Mouse (Mus musculus) G1E (cell line): ENCODE data around the gene Sel1l3.

Experiments
- CTCF ChIP-seq: IDR thresholded peaks from 2 replicates; pipeline ENCODE4 v1.5.1; 2012; ENCODE audit warnings: low read depth, low read length, inconsistent platforms, mixed read lengths
- GATA1 ChIP-seq: IDR thresholded peaks from 2 replicates; pipeline ENCODE4 v1.6.1; 2012; ENCODE audit warnings: borderline replicate concordance, low read length, inconsistent platforms, mixed read lengths
- POLR2AphosphoS5 ChIP-seq: IDR thresholded peaks from 2 replicates; pipeline ENCODE4 v1.6.1; 2012; ENCODE audit warnings: low read depth, low read length, inconsistent platforms; ENCODE audit not compliant: insufficient replicate concordance

DNA sequence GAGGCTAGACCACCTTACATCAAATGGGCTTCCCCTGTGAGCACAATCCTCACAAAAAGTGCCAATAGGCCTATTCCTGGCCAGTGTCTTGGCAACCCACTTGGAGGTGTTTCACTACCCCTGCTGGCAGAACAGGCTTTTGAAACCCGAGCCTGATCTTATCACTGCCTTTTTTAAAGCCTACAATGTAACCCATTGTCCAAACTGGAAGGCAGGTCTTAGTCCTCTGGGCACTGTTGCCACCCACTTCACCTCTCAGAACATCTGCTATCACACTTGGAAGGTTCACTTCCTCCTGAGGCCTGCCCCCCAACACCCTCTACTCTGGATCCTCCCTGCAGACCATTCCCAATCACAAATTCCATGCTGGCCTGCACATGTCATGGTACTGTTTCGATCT lies 27.4 kb upstream of the Sel1l3 start:
- TF ChIP-seq GATA1 (no peak), CTCF (no peak), POLR2AphosphoS5 (no peak)
